Mouse (Mus musculus) heart, postnatal 0 days (tissue): ENCODE results near the gene Fam120a. TPM values are rescaled to one million over a fixed set of nuclear protein-coding genes. Genes with fewer than 3 reads are reported as not detected.

ENCODE experiments used
- ATAC-seq: fragments of 200-750 bp; cut with Nextera tagmentation; 2 replicates; pipeline ENCODE4 v1.8.0; 2017; ENCODE audit warnings: low read depth, moderate number of reproducible peaks, moderate library complexity; ENCODE audit not compliant: insufficient read depth
- DNase-seq: peaks from one replicate; pipeline ENCODE4 v3.0.0-alpha.2; 2016; ENCODE audit warnings: low spot score
- H3K27ac ChIP-seq: fragments of 300-500 bp; sonication (generic); 2 replicates; pipeline ENCODE4 v1.5.1; 2014; ENCODE audit warnings: low read depth, mild to moderate bottlenecking
- H3K27me3 ChIP-seq: fragments of 300-500 bp; sonication (generic); 2 replicates; pipeline ENCODE4 v1.6.1; 2014; ENCODE audit warnings: low read length, mixed read lengths; ENCODE audit not compliant: control insufficient read depth, insufficient read depth
- H3K36me3 ChIP-seq: fragments of 300-500 bp; sonication (generic); replicated peaks from 2 replicates; pipeline ENCODE4 v1.6.1; 2014; ENCODE audit warnings: low read length, mixed read lengths; ENCODE audit not compliant: control insufficient read depth, insufficient read depth
- H3K4me1 ChIP-seq: fragments of 300-500 bp; sonication (generic); 2 replicates; pipeline ENCODE4 v1.6.1; 2014; ENCODE audit warnings: antibody characterized with exemption; ENCODE audit not compliant: control insufficient read depth, insufficient read depth
- H3K4me2 ChIP-seq: fragments of 300-500 bp; sonication (generic); 2 replicates; pipeline ENCODE4 v1.6.1; 2014; ENCODE audit warnings: low read depth, mild to moderate bottlenecking, low read length, moderate library complexity
- H3K4me3 ChIP-seq: fragments of 300-500 bp; sonication (generic); 2 replicates; pipeline ENCODE4 v1.5.1; 2014; ENCODE audit warnings: low read depth, low read length
- H3K9ac ChIP-seq: fragments of 300-500 bp; sonication (generic); replicated peaks from 2 replicates; pipeline ENCODE4 v1.6.1; 2014; ENCODE audit warnings: low read depth, low read length, mixed read lengths
- H3K9me3 ChIP-seq: fragments of 300-500 bp; sonication (generic); replicated peaks from 2 replicates; pipeline ENCODE4 v1.6.1; 2016; ENCODE audit warnings: low read length; ENCODE audit not compliant: control insufficient read depth
- CTCF ChIP-seq: IDR thresholded peaks from 2 replicates; pipeline ENCODE4 v1.5.1; 2016; ENCODE audit warnings: antibody characterized with exemption, control low read depth, low read depth
- EP300 ChIP-seq: IDR thresholded peaks from 2 replicates; pipeline ENCODE4 v1.6.1; 2016; ENCODE audit warnings: antibody characterized with exemption, low read depth
- WGBS: fragments of 180-500 bp; shearing (Covaris S2); extraction: QIAGEN DNeasy Blood & Tissue Kit; methylation state at CpG from one replicate; pipeline ENCODE4 v1.1.7; 2014; 5-methylcytosine and 5-hydroxymethylcytosine counted together
- polyA plus RNA-seq: library from polyadenylated mRNA; unstranded; fragments of >200 nt; fragmentation: Nextera tagmentation; extraction: Ambion mirVana; gene quantifications from 2 replicates; pipeline ENCODE4 v1.2.1, GENCODE M21; 2015
- total RNA-seq: library from RNA; depleted of rRNA; stranded (reverse); fragments of >200 nt; gene quantifications from 2 replicates; pipeline ENCODE4 v1.2.3, GENCODE M21; 2014; ENCODE audit warnings: low replicate concordance

Fam120a gene
- total and polyA plus RNA-seq, 2 experiments from 2014 or later, result 13.4 to 112 TPM

- 79% methylated on average over 6 of the region's 6 CpGs for WGBS
- no peak overlapping the region for H3K9ac ChIP-seq
- ATAC-seq, result no peak
Observed at GRCm38 (mm10) chr13:48982482-48983098, 14.8 kb upstream of the Fam120a start.

GRCm38 (mm10) chr13:48979069-48979468, 11.3 kb upstream of the Fam120a start:
- DNase-seq (no peak), ATAC-seq (no peak)
- Histone ChIP-seq H3K27ac (no peak overlapping the region), H3K4me3 (no peak overlapping the region), H3K9me3 (no peaks in the 10 kb centered on the region), H3K4me2 (no peak overlapping the region), H3K9ac (no peak overlapping the region), H3K27me3 (no peaks in the 10 kb centered on the region), H3K36me3 (no peaks in the 10 kb centered on the region), H3K4me1 (peaks cover 4% of the 10 kb centered on the region)
- WGBS, result 64% methylated on average over 6 of the region's 6 CpGs
- TF ChIP-seq CTCF (no peak), EP300 (no peak)

More at GRCm38 (mm10) chr13:48982482-48983098, 14.8 kb upstream of the Fam120a start:
- Histone ChIP-seq H3K9me3 (no peaks in the 10 kb centered on the region), H3K4me3 (no peak overlapping the region), H3K27ac (no peak overlapping the region), H3K4me2 (no peak overlapping the region), H3K4me1 (peaks cover 4% of the 10 kb centered on the region), H3K36me3 (no peaks in the 10 kb centered on the region), H3K27me3 (no peaks in the 10 kb centered on the region)
- TF ChIP-seq CTCF, result no peak
- TF ChIP-seq EP300, result no peak
- no peak for DNase-seq

DNA sequence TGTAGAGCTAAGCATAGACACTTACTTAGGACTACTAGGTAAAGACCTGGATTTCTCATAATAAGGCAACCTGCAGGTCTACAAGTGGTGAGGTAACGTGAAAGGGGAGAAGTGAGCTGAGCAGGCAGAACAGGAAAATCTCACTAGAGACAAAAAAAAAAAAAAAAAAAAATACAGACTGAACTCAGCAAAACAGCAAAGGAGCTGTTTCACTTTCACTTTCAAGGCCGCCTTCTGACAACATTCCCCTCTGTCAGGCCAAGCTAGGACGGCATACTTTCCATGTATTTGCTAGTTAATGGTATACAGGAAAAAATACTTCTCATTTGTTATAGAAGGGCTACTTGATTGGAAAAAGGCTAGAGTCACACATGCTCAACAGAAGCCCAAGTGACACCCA, 10.0 kb upstream of the Fam120a start:
- no peak for TF ChIP-seq EP300
- no peak for TF ChIP-seq CTCF
- no peaks in the 10 kb centered on the region for H3K9me3 ChIP-seq
- no peaks in the 10 kb centered on the region for H3K36me3 ChIP-seq
- ATAC-seq (no peak), DNase-seq (no peak)
- peak overlapping the region; percentile 11; the same call in 1 of the 2 replicates for H3K4me3 ChIP-seq
- H3K4me1 ChIP-seq, result peaks cover 4% of the 10 kb centered on the region
- peak overlapping the region; percentile 52 for H3K4me2 ChIP-seq
- no peak overlapping the region for H3K9ac ChIP-seq
- WGBS, result 44% methylated on average over 3 of the region's 3 CpGs
- H3K27me3 ChIP-seq, result no peaks in the 10 kb centered on the region
- no peak overlapping the region for H3K27ac ChIP-seq

DNA sequence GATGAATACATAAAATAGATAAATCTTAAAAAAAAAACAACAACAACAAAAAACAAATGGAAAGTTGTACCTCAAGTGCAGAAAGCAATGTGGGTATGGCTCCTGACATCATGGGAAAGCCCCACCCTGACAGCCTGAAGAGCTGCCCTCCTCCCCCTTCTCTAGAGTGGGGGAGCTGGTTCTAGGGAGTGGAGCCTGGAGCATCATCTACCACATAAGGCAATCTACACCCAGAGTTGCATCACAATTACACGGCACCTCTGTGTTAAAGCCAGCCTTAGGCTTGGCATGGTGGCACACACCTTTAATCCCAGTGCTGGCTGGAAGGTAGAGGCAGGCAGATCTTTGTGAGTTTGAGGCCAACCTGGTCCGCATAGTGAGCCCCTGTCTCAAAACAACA, 6.9 kb upstream of the Fam120a start:
- Histone ChIP-seq H3K4me2 (no peak overlapping the region), H3K4me1 (peaks cover 4% of the 10 kb centered on the region), H3K27me3 (no peaks in the 10 kb centered on the region), H3K4me3 (no peak overlapping the region), H3K27ac (no peak overlapping the region), H3K9ac (no peak overlapping the region), H3K9me3 (no peaks in the 10 kb centered on the region), H3K36me3 (0 out of 2 replicates have a peak, but pooled peaks cover 7% of the 10 kb centered on the region)
- WGBS, result 84% methylated on average over 2 of the region's 2 CpGs
- TF ChIP-seq EP300 (no peak), CTCF (no peak)
- no peak for DNase-seq
- no peak for ATAC-seq

GRCm38 (mm10) chr13:48974266-48974665, 6.4 kb upstream of the Fam120a start:
- TF ChIP-seq EP300, result no peak
- TF ChIP-seq CTCF, result no peak
- WGBS, result 74% methylated on average over 4 of the region's 4 CpGs
- Histone ChIP-seq H3K4me2 (no peak overlapping the region), H3K36me3 (0 out of 2 replicates have a peak, but pooled peaks cover 7% of the 10 kb centered on the region), H3K9me3 (no peaks in the 10 kb centered on the region), H3K9ac (no peak overlapping the region), H3K4me3 (no peak overlapping the region), H3K27ac (no peak overlapping the region), H3K4me1 (peaks cover 4% of the 10 kb centered on the region), H3K27me3 (no peaks in the 10 kb centered on the region)
- DNase-seq (no peak), ATAC-seq (no peak)

DNA sequence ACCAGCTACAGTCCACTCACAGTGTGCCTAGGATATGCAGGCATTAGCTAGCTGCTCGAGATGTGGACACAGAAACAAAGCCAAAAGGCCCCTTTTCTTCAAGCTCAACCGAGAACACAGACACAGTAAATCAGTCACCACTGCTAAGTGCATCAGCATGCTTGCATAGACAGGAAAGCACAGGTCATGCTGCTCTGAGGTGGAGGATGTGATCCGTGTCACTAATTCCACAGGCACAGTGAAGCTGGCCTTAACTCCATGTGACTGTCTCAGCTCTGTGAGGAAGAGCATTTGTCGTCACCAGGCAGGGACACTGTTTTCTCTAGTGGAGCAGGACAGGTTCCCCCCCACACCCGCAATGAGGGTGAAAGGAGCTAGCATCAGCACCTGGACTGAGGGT, 5.4 kb upstream of the Fam120a start:
- Histone ChIP-seq H3K9me3 (no peaks in the 10 kb centered on the region), H3K36me3 (0 out of 2 replicates have a peak, but pooled peaks cover 7% of the 10 kb centered on the region), H3K27ac (no peak overlapping the region), H3K27me3 (no peaks in the 10 kb centered on the region), H3K9ac (no peak overlapping the region), H3K4me3 (no peak overlapping the region), H3K4me2 (no peak overlapping the region), H3K4me1 (peaks cover 3% of the 10 kb centered on the region)
- TF ChIP-seq EP300 (no peak), CTCF (no peak)
- ATAC-seq (no peak), DNase-seq (no peak)
- 62% methylated on average over 5 of the region's 5 CpGs for WGBS
